Mouse (Mus musculus) gastrocnemius, postnatal 14 days (tissue): ENCODE measurements around the gene Epb41l4b. TPM values are rescaled to one million over a fixed set of nuclear protein-coding genes. Genes with fewer than 3 reads are reported as not detected.

Source experiments
- DNase-seq: peaks from one replicate; pipeline ENCODE4 v3.0.0; 2021; ENCODE audit warnings: mixed read lengths
- intact Hi-C: fragments of 180-260 bp; cut with DNase I; formaldehyde crosslinking; loops from one replicate; pipeline ENCODE4 v1.15.1; 2025; ENCODE audit warnings: low total_unique reads
- total RNA-seq, 2 experiments: library from RNA; stranded (reverse); gene quantifications; 2 replicates each; pipeline ENCODE4 v1.2.3; 2021

The Epb41l4b gene
- total RNA-seq, 2 experiments from 2014 or later = 2.6 to 4.3 TPM

- DNase-seq = no peak
- intact Hi-C loops = no loop called here
Observed at GRCm38 (mm10) chr4:57156549-57157169, 13.4 kb upstream of the Epb41l4b start.

GRCm38 (mm10) chr4:57153838-57154237 is 10.6 kb upstream of the Epb41l4b start:
- no peak for DNase-seq
- intact Hi-C loops = no loop called here

GRCm38 (mm10) chr4:57153068-57153835 is 10.0 kb upstream of the Epb41l4b start:
- peak; percentile 55 for DNase-seq
- intact Hi-C loops = no loop called here

GRCm38 (mm10) chr4:57148182-57148581 is 4.9 kb upstream of the Epb41l4b start:
- intact Hi-C loops = no loop called here

GRCm38 (mm10) chr4:57142374-57143025 is 737 bp downstream of the Epb41l4b start:
- intact Hi-C loops = loop anchor here (5.0 kb wide), 1 partner anchor 75 kb away; no protein-coding TSS in a partner anchor
- no peak for DNase-seq

More at GRCm38 (mm10) chr4:57148182-57148581, 4.9 kb upstream of the Epb41l4b start:
- DNase-seq = no peak

- peak; percentile 35 for DNase-seq
- intact Hi-C loops = loop anchor here (5.0 kb wide), 1 partner anchor 75 kb away; no protein-coding TSS in a partner anchor
Observed at GRCm38 (mm10) chr4:57141908-57142361, 1.3 kb downstream of the Epb41l4b start.

- no peak for DNase-seq
- intact Hi-C loops = loop anchor here (5.0 kb wide), 1 partner anchor 74 kb away; no protein-coding TSS in a partner anchor
Observed at GRCm38 (mm10) chr4:57140992-57141717, 2.1 kb downstream of the Epb41l4b start.

GRCm38 (mm10) chr4:57140200-57140799 is 2.9 kb downstream of the Epb41l4b start:
- DNase-seq = no peak
- intact Hi-C loops = loop anchor here (5.0 kb wide), 1 partner anchor 73 kb away; no protein-coding TSS in a partner anchor

GRCm38 (mm10) chr4:57139433-57139832 is 3.8 kb downstream of the Epb41l4b start:
- DNase-seq = peak; percentile 59
- intact Hi-C loops = no loop called here

GRCm38 (mm10) chr4:57138093-57138440 is 5.2 kb downstream of the Epb41l4b start:
- no peak for DNase-seq

GRCm38 (mm10) chr4:57137371-57138092 is 5.7 kb downstream of the Epb41l4b start:
- no peak for DNase-seq
- intact Hi-C loops = no loop called here

More at GRCm38 (mm10) chr4:57138093-57138440, 5.2 kb downstream of the Epb41l4b start:
- intact Hi-C loops = no loop called here

- DNase-seq = no peak
- intact Hi-C loops = no loop called here
Observed at GRCm38 (mm10) chr4:57135431-57135830, 7.8 kb downstream of the Epb41l4b start.

- intact Hi-C loops = no loop called here
- DNase-seq = no peak
Observed at GRCm38 (mm10) chr4:57134554-57134953, 8.7 kb downstream of the Epb41l4b start.

GRCm38 (mm10) chr4:57131839-57132238 is 11.4 kb downstream of the Epb41l4b start:
- intact Hi-C loops = no loop called here
- no peak for DNase-seq

GRCm38 (mm10) chr4:57129718-57130515 is 13.3 kb downstream of the Epb41l4b start:
- intact Hi-C loops = no loop called here

GRCm38 (mm10) chr4:57123003-57123402 is 20.2 kb downstream of the Epb41l4b start:
- no peak for DNase-seq
- intact Hi-C loops = no loop called here

More at GRCm38 (mm10) chr4:57129718-57130515, 13.3 kb downstream of the Epb41l4b start:
- no peak for DNase-seq

GRCm38 (mm10) chr4:57122166-57122565 is 21.1 kb downstream of the Epb41l4b start:
- intact Hi-C loops = no loop called here

GRCm38 (mm10) chr4:57120563-57120962 is 22.7 kb downstream of the Epb41l4b start:
- DNase-seq = no peak
- intact Hi-C loops = no loop called here

More at GRCm38 (mm10) chr4:57122166-57122565, 21.1 kb downstream of the Epb41l4b start:
- DNase-seq = no peak
